Mouse (Mus musculus) embryonic facial prominence, embryonic 14.5 days (tissue): ENCODE measurements around the gene Rras. TPM values are rescaled to one million over a fixed set of nuclear protein-coding genes. Genes with fewer than 3 reads are reported as not detected.

ENCODE experiments used
- ATAC-seq: fragments of 200-750 bp; cut with Nextera tagmentation; 2 replicates; pipeline ENCODE4 v1.8.0; 2017; ENCODE audit warnings: low read depth, moderate number of reproducible peaks, moderate TSS enrichment
- DNase-seq: peaks from one replicate; pipeline ENCODE4 v3.0.0-alpha.2; 2015; ENCODE audit warnings: low spot score
- H3K27ac ChIP-seq: fragments of 300-500 bp; sonication (generic); replicated peaks from 2 replicates; pipeline ENCODE4 v1.5.1; 2014; ENCODE audit warnings: low read depth, mild to moderate bottlenecking, low read length, moderate library complexity
- H3K27me3 ChIP-seq: fragments of 300-500 bp; sonication (generic); replicated peaks from 2 replicates; pipeline ENCODE4 v1.6.1; 2014; ENCODE audit warnings: low read length; ENCODE audit not compliant: control insufficient read depth, insufficient read depth
- H3K36me3 ChIP-seq: fragments of 300-500 bp; sonication (generic); 2 replicates; pipeline ENCODE4 v1.6.1; 2014; ENCODE audit warnings: low read length, mixed read lengths; ENCODE audit not compliant: control insufficient read depth, insufficient read depth
- H3K4me1 ChIP-seq: fragments of 300-500 bp; sonication (generic); 2 replicates; pipeline ENCODE4 v1.6.1; 2014; ENCODE audit warnings: antibody characterized with exemption, low read length; ENCODE audit not compliant: control insufficient read depth, insufficient read depth
- H3K4me2 ChIP-seq: fragments of 300-500 bp; sonication (generic); 2 replicates; pipeline ENCODE4 v1.6.1; 2014; ENCODE audit warnings: low read depth, mild to moderate bottlenecking, low read length, moderate library complexity, mixed read lengths
- H3K4me3 ChIP-seq: fragments of 300-500 bp; sonication (generic); 2 replicates; pipeline ENCODE4 v1.5.1; 2014; ENCODE audit warnings: low read depth, mild to moderate bottlenecking, low read length
- H3K9ac ChIP-seq: fragments of 300-500 bp; sonication (generic); 2 replicates; pipeline ENCODE4 v1.6.1; 2014; ENCODE audit warnings: low read depth, mild to moderate bottlenecking, low read length, moderate library complexity, mixed read lengths
- H3K9me3 ChIP-seq: fragments of 300-500 bp; sonication (generic); 2 replicates; pipeline ENCODE4 v1.6.1; 2016; ENCODE audit warnings: low read length; ENCODE audit not compliant: control insufficient read depth
- WGBS: fragments of 180-500 bp; shearing (Covaris S2); extraction: QIAGEN DNeasy Blood & Tissue Kit; methylation state at CpG from one replicate; pipeline ENCODE4 v1.1.7; 2014; 5-methylcytosine and 5-hydroxymethylcytosine counted together
- polyA plus RNA-seq: library from polyadenylated mRNA; unstranded; fragments of >200 nt; fragmentation: Nextera tagmentation; extraction: Ambion mirVana; gene quantifications from 2 replicates; pipeline ENCODE4 v1.2.1, GENCODE M21; 2014

Rras gene
- polyA plus RNA-seq, 1 experiment from 2014 or later = 52.3 TPM

GRCm38 (mm10) chr7:45006503-45006902, 11.3 kb upstream of the Rras start:
- 93% methylated on average over 12 of the region's 12 CpGs for WGBS

GRCm38 (mm10) chr7:45007141-45007540, 10.6 kb upstream of the Rras start:
- ATAC-seq = no peak
- H3K9ac ChIP-seq = no peak overlapping the region
- DNase-seq = no peak
- H3K4me1 ChIP-seq = no peaks in the 10 kb centered on the region
- no peaks in the 10 kb centered on the region for H3K9me3 ChIP-seq
- peaks cover 100% of the 10 kb centered on the region for H3K36me3 ChIP-seq
- H3K27me3 ChIP-seq = no peaks in the 10 kb centered on the region
- no peak overlapping the region for H3K4me2 ChIP-seq
- no peak overlapping the region for H3K4me3 ChIP-seq
- H3K27ac ChIP-seq = no peak overlapping the region
- WGBS = 96% methylated on average over 29 of the region's 29 CpGs

More at GRCm38 (mm10) chr7:45006503-45006902, 11.3 kb upstream of the Rras start:
- Histone ChIP-seq H3K9ac (no peak overlapping the region), H3K4me1 (no peaks in the 10 kb centered on the region), H3K27me3 (no peaks in the 10 kb centered on the region), H3K9me3 (no peaks in the 10 kb centered on the region), H3K4me2 (no peak overlapping the region), H3K36me3 (peaks cover 100% of the 10 kb centered on the region), H3K4me3 (no peak overlapping the region), H3K27ac (no peak overlapping the region)
- DNase-seq = no peak
- no peak for ATAC-seq

DNA sequence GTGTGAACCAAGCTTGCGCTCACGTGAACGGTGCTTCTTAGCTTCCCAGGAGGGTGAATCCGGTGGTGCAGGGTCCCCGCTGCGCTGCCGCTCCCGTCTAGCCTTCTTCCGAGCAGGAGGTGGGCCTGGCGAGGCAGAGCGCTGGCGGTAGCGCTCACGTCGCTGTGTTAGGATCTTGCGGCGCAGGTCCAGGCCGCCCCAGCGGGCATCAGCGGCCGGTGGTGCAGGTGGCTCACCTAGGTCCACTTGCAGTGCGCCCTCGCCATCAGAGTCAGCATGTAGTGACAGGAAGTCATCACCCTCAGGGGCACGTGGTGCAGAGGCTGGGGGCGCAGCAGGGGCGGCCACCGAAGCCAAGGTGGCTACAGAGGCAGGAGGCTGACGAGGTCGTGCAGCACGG, 9.9 kb upstream of the Rras start:
- Histone ChIP-seq H3K27ac (no peak overlapping the region), H3K4me1 (no peaks in the 10 kb centered on the region), H3K27me3 (no peaks in the 10 kb centered on the region), H3K9me3 (no peaks in the 10 kb centered on the region), H3K4me3 (no peak overlapping the region), H3K36me3 (peaks cover 100% of the 10 kb centered on the region), H3K9ac (no peak overlapping the region), H3K4me2 (no peak overlapping the region)
- ATAC-seq (no peak), DNase-seq (no peak)
- WGBS = 97% methylated on average over 23 of the region's 30 CpGs

DNA sequence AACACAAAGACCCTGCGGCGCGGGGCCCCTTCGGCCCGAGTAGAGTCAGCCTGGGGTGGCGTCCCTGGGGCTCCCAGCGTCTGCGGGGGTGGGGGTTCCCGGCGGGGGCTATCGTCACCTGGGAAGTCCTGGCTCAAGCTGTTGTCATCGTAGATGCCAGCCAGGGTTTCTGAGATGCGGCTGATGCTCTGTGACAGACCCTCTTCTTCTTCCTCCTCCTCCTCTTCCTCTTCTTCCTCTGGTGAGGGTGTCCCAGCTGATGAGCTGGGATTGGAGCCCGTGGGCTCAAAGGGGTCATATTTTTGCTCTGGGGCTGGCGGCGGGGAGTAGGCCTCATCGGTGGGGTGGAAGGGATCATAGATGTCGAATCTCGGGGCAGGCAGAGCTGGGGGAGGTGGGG, 9.3 kb upstream of the Rras start:
- Histone ChIP-seq H3K27me3 (no peaks in the 10 kb centered on the region), H3K4me1 (no peaks in the 10 kb centered on the region), H3K9me3 (no peaks in the 10 kb centered on the region), H3K4me3 (no peak overlapping the region), H3K9ac (no peak overlapping the region), H3K36me3 (peaks cover 100% of the 10 kb centered on the region), H3K4me2 (no peak overlapping the region), H3K27ac (no peak overlapping the region)
- DNase-seq (no peak), ATAC-seq (no peak)
- WGBS = 95% methylated on average over 19 of the region's 19 CpGs

GRCm38 (mm10) chr7:45012011-45012410, 5.8 kb upstream of the Rras start:
- Histone ChIP-seq H3K4me3 (no peak overlapping the region), H3K9me3 (no peaks in the 10 kb centered on the region), H3K27me3 (no peaks in the 10 kb centered on the region), H3K36me3 (peaks cover 71% of the 10 kb centered on the region), H3K4me1 (peaks cover 8% of the 10 kb centered on the region; the same call in 1 of the 2 replicates), H3K9ac (no peak overlapping the region), H3K4me2 (no peak overlapping the region), H3K27ac (no peak overlapping the region)
- DNase-seq (no peak), ATAC-seq (no peak)
- 96% methylated on average over 6 of the region's 6 CpGs for WGBS

GRCm38 (mm10) chr7:45012824-45013223, 4.9 kb upstream of the Rras start:
- H3K9me3 ChIP-seq = no peaks in the 10 kb centered on the region
- H3K4me3 ChIP-seq = no peak overlapping the region
- no peak overlapping the region for H3K27ac ChIP-seq
- DNase-seq (no peak), ATAC-seq (no peak)
- H3K4me2 ChIP-seq = no peak overlapping the region
- no peak overlapping the region for H3K9ac ChIP-seq
- H3K27me3 ChIP-seq = no peaks in the 10 kb centered on the region
- WGBS = 78% methylated on average over 4 of the region's 4 CpGs
- H3K36me3 ChIP-seq = peaks cover 63% of the 10 kb centered on the region
- H3K4me1 ChIP-seq = peaks cover 8% of the 10 kb centered on the region; the same call in 1 of the 2 replicates

- ATAC-seq (no peak), DNase-seq (no peak)
- WGBS = 92% methylated on average over 16 of the region's 16 CpGs
- no peak overlapping the region for H3K4me3 ChIP-seq
- H3K4me2 ChIP-seq = no peak overlapping the region
- peaks cover 11% of the 10 kb centered on the region for H3K4me1 ChIP-seq
- H3K9ac ChIP-seq = peak overlapping the region; percentile 6; the same call in 1 of the 2 replicates
- H3K36me3 ChIP-seq = peaks cover 56% of the 10 kb centered on the region
- no peaks in the 10 kb centered on the region for H3K27me3 ChIP-seq
- H3K27ac ChIP-seq = no peak overlapping the region
- H3K9me3 ChIP-seq = no peaks in the 10 kb centered on the region
These were observed 4.2 kb upstream of the Rras start for GRCm38 (mm10) chr7:45013366-45014095.

GRCm38 (mm10) chr7:45014096-45014451, 3.7 kb upstream of the Rras start:
- H3K4me1 ChIP-seq = peaks cover 15% of the 10 kb centered on the region
- H3K9me3 ChIP-seq = no peaks in the 10 kb centered on the region
- no peaks in the 10 kb centered on the region for H3K27me3 ChIP-seq
- peak overlapping the region; percentile 71; the same call in 1 of the 2 replicates for H3K4me2 ChIP-seq
- H3K9ac ChIP-seq = peak overlapping the region; percentile 97; the same call in 1 of the 2 replicates
- ATAC-seq (no peak), DNase-seq (no peak)
- 94% methylated on average over 3 of the region's 3 CpGs for WGBS
- no peak overlapping the region for H3K4me3 ChIP-seq
- H3K27ac ChIP-seq = no peak overlapping the region
- H3K36me3 ChIP-seq = peaks cover 51% of the 10 kb centered on the region
